Mouse (Mus musculus): ENCODE data around the gene Slc41a3. TPM values are rescaled to one million over a fixed set of nuclear protein-coding genes. Genes with fewer than 3 reads are reported as not detected.

Slc41a3 gene
- polyA plus RNA-seq, 1 experiment = 16.6 TPM

DNA sequence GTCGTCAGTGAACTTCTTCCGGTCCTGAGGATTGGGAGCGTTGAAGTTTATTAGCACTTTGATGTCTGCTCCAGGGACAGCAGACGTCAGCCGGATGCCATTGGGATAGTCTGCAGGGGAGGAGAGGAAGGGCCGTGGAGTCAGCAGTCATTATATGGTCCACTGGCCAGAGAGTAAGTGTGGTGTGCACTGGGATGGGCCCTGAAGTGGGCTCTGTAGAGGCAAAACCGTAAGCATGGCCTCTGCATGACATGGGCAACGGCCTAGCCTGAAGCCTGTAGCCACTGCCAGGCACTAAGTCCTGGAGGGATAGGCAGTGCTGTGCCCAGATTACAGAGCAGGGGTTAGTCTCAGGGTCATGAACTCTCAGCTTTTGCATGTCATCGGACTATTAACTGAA is 64.2 kb downstream of the Slc41a3 start:
- Histone ChIP-seq H3K27me3 (ENCODE audit: control insufficient read depth) (no peaks in the 10 kb centered on the region), H3K9me3 (ENCODE audit: control insufficient read depth, low read length) (no peaks in the 10 kb centered on the region), H3K4me3 (replicated peaks) (no peak overlapping the region), H3K36me3 (ENCODE audit: control insufficient read depth) (peaks cover 99% of the 10 kb centered on the region), H3K4me1 (ENCODE audit: control insufficient read depth) (peaks cover 4% of the 10 kb centered on the region)
- TF ChIP-seq TAL1 (IDR thresholded peaks at IDR 0.05; ENCODE audit: low read length) (no peak), GATA1 (IDR thresholded peaks at IDR 0.05; ENCODE audit: low read length) (no peak)

DNA sequence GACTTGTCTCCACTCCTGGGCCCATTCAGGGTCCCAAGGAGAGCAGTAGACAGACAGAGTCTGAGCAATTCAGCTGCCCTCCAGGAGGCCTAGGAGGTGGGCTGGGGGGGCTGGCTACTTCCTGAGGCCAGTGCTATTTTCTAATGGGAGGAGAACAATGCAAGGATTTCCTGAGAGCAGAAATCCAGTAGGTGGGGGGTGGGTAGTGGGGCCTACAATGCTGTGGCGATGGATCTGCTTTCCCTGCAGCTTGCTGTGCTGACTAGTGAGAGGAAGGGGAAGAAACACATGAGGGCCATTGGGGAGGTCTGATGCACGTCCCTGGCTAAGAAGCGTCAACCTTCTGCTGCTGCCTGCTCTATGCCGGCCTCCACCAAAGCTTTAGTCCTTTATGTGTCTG is 74.2 kb downstream of the Slc41a3 start:
- Histone ChIP-seq H3K4me3 (replicated peaks) (no peak overlapping the region), H3K36me3 (ENCODE audit: control insufficient read depth) (peaks cover 83% of the 10 kb centered on the region), H3K9me3 (ENCODE audit: control insufficient read depth, low read length) (no peaks in the 10 kb centered on the region), H3K27me3 (ENCODE audit: control insufficient read depth) (no peaks in the 10 kb centered on the region), H3K4me1 (ENCODE audit: control insufficient read depth) (peaks cover 4% of the 10 kb centered on the region)
- TF ChIP-seq TAL1 (IDR thresholded peaks at IDR 0.05; ENCODE audit: low read length) = no peak
- no peak for TF ChIP-seq GATA1 (IDR thresholded peaks at IDR 0.05; ENCODE audit: low read length)

- TF ChIP-seq GATA1 (IDR thresholded peaks at IDR 0.05; ENCODE audit: low read length) = no peak
- no peak for TF ChIP-seq TAL1 (IDR thresholded peaks at IDR 0.05; ENCODE audit: low read length)
- H3K36me3 ChIP-seq (ENCODE audit: control insufficient read depth) = peaks cover 83% of the 10 kb centered on the region
- H3K27me3 ChIP-seq (ENCODE audit: control insufficient read depth) = no peaks in the 10 kb centered on the region
- H3K4me3 ChIP-seq (replicated peaks) = no peak overlapping the region
- no peaks in the 10 kb centered on the region for H3K9me3 ChIP-seq (ENCODE audit: control insufficient read depth, low read length)
- peaks cover 4% of the 10 kb centered on the region for H3K4me1 ChIP-seq (ENCODE audit: control insufficient read depth)
Measured at GRCm38 (mm10) chr6:90680401-90680800, 75.9 kb downstream of the Slc41a3 start.

DNA sequence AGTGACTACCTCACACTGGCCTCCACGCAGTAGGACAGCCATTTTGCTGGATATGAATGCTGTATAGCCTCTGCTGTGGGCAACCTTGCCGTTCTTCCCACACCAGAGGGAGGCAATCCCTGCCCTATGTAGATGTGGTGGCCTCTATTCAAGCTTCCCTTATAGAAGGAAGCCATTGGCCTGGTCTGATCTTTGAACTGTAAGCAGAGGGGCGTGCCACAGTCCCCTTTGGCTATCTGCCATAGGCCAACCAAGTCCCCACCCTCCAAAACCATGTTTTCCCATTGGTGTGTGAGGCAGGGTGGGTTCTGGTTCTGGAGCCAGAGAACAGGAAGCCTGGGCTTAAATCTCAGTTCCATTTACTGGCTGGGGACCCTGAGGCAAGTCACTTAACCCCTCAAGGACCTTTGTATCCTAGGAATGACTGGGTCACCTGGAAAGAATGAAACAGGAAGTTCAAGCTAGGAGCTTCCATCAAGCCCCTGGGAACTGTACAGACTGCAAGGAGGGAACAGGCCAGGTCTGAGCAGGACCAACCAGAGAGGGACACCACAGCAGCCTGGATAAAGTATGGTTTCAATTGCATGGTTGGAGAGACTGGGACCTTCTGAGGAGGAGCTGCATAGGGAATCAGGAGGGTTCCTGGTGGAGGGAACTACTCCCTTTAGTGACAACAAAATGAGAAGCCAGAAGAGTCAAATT is 79.5 kb downstream of the Slc41a3 start:
- Histone ChIP-seq H3K4me1 (ENCODE audit: control insufficient read depth) (peaks cover 4% of the 10 kb centered on the region), H3K9me3 (ENCODE audit: control insufficient read depth, low read length) (no peaks in the 10 kb centered on the region), H3K36me3 (ENCODE audit: control insufficient read depth) (peaks cover 82% of the 10 kb centered on the region), H3K27me3 (ENCODE audit: control insufficient read depth) (no peaks in the 10 kb centered on the region), H3K4me3 (replicated peaks) (no peak overlapping the region)
- no peak for TF ChIP-seq GATA1 (IDR thresholded peaks at IDR 0.05; ENCODE audit: low read length)
- TF ChIP-seq TAL1 (IDR thresholded peaks at IDR 0.05; ENCODE audit: low read length) = no peak

DNA sequence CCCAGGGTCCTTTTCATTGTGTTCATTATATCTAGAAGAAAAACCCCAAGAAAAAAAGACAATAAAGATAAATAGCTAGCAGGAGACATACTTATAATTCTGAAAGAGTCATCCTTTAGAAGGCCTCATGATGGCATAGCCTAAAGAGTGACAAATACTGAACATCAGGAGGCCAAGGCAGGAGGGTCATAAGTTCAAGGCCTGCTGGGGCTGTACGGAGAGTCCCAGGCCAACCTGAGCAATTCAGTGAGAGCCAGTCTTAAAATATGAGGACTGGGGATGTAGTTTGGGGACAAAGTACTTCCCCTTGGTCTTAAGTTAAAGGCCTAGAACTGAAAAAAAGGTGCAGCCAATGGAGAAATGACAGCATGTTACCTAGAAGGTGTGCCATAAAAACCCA is 82.3 kb downstream of the Slc41a3 start:
- TF ChIP-seq GATA1 (IDR thresholded peaks at IDR 0.05; ENCODE audit: low read length) (no peak), TAL1 (IDR thresholded peaks at IDR 0.05; ENCODE audit: low read length) (no peak)
- Histone ChIP-seq H3K4me3 (replicated peaks) (no peak overlapping the region), H3K9me3 (ENCODE audit: control insufficient read depth, low read length) (no peaks in the 10 kb centered on the region), H3K27me3 (ENCODE audit: control insufficient read depth) (no peaks in the 10 kb centered on the region), H3K4me1 (ENCODE audit: control insufficient read depth) (no peaks in the 10 kb centered on the region), H3K36me3 (ENCODE audit: control insufficient read depth) (peaks cover 88% of the 10 kb centered on the region)

GRCm38 (mm10) chr6:90688003-90688402 is 83.5 kb downstream of the Slc41a3 start:
- H3K4me3 ChIP-seq (replicated peaks) = no peak overlapping the region
- TF ChIP-seq GATA1 (IDR thresholded peaks at IDR 0.05; ENCODE audit: low read length) (no peak), TAL1 (IDR thresholded peaks at IDR 0.05; ENCODE audit: low read length) (no peak)
- peaks cover 93% of the 10 kb centered on the region for H3K36me3 ChIP-seq (ENCODE audit: control insufficient read depth)
- H3K27me3 ChIP-seq (ENCODE audit: control insufficient read depth) = no peaks in the 10 kb centered on the region
- H3K4me1 ChIP-seq (ENCODE audit: control insufficient read depth) = no peaks in the 10 kb centered on the region
- no peaks in the 10 kb centered on the region for H3K9me3 ChIP-seq (ENCODE audit: control insufficient read depth, low read length)

GRCm38 (mm10) chr6:90688742-90689141 is 84.2 kb downstream of the Slc41a3 start:
- Histone ChIP-seq H3K27me3 (ENCODE audit: control insufficient read depth) (no peaks in the 10 kb centered on the region), H3K9me3 (ENCODE audit: control insufficient read depth, low read length) (no peaks in the 10 kb centered on the region), H3K36me3 (ENCODE audit: control insufficient read depth) (peaks cover 93% of the 10 kb centered on the region), H3K4me3 (replicated peaks) (no peak overlapping the region), H3K4me1 (ENCODE audit: control insufficient read depth) (no peaks in the 10 kb centered on the region)
- TF ChIP-seq GATA1 (IDR thresholded peaks at IDR 0.05; ENCODE audit: low read length) = no peak
- TF ChIP-seq TAL1 (IDR thresholded peaks at IDR 0.05; ENCODE audit: low read length) = no peak

DNA sequence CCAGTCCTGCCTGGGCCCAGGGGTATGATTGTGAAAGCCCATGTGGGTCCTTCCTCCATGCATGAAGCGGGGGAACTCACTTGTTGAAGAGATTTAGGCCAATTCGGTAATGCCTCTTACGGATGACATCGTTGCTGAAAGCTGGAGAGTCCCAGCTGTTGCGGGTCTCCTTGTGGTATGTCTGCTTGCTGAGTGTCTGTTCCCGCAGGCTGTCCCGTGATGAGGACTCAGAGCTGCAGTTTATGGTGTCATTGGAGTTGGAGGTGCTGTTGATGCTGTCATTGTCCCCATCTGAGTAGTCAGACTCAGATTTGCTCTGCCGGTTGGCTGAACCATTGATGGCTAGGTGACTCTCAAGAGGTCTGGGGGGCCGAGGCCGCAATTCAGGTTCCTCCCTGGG is 85.0 kb downstream of the Slc41a3 start:
- Histone ChIP-seq H3K4me1 (ENCODE audit: control insufficient read depth) (no peaks in the 10 kb centered on the region), H3K4me3 (replicated peaks) (no peak overlapping the region), H3K36me3 (ENCODE audit: control insufficient read depth) (peaks cover 95% of the 10 kb centered on the region), H3K9me3 (ENCODE audit: control insufficient read depth, low read length) (no peaks in the 10 kb centered on the region), H3K27me3 (ENCODE audit: control insufficient read depth) (no peaks in the 10 kb centered on the region)
- no peak for TF ChIP-seq GATA1 (IDR thresholded peaks at IDR 0.05; ENCODE audit: low read length)

DNA sequence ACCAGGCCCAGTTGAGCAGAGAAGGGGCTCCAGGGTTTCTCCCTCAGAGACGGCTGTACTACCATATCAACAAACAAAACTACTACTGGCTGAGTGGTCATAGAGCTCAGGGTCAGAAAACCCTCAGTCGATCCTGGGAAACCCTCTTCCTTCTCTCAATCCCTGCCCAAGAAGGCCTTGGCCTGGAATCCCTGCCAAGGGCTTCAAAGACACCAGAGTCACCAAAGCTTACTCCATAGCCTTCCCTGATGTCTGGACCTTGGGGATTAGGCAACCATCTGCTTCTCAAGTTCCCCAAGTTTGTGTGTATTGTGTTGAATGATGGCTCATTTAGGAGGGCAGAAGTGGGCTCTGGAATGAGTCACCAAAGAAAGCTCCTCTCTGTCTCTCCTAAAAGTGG is 87.4 kb downstream of the Slc41a3 start:
- no peak overlapping the region for H3K4me3 ChIP-seq (replicated peaks)
- peaks cover 85% of the 10 kb centered on the region for H3K36me3 ChIP-seq (ENCODE audit: control insufficient read depth)
- H3K9me3 ChIP-seq (ENCODE audit: control insufficient read depth, low read length) = no peaks in the 10 kb centered on the region
- H3K27me3 ChIP-seq (ENCODE audit: control insufficient read depth) = no peaks in the 10 kb centered on the region
- TF ChIP-seq GATA1 (IDR thresholded peaks at IDR 0.05; ENCODE audit: low read length) (no peak), TAL1 (IDR thresholded peaks at IDR 0.05; ENCODE audit: low read length) (no peak)
- peaks cover 5% of the 10 kb centered on the region for H3K4me1 ChIP-seq (ENCODE audit: control insufficient read depth)

DNA sequence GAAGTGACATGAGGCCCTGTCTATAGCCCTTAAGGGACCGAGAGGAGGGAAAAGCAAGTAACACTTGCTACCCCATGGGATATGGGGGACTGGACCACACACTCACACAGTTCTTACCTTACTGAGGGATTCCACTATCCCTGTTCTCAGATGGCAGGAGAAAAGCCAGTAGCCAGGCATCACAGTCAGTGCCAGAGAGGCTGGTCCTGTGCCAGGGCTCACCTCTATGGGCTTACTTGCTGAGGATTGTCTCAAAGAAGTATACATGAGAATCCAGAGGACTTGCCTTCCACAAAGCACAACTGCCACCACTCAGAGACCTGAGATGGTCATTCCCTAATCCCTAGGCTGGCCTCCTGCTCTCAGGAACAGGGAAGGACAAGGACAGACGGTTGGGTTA is 87.9 kb downstream of the Slc41a3 start:
- no peaks in the 10 kb centered on the region for H3K9me3 ChIP-seq (ENCODE audit: control insufficient read depth, low read length)
- no peak overlapping the region for H3K4me3 ChIP-seq (replicated peaks)
- H3K36me3 ChIP-seq (ENCODE audit: control insufficient read depth) = peaks cover 82% of the 10 kb centered on the region
- no peak for TF ChIP-seq GATA1 (IDR thresholded peaks at IDR 0.05; ENCODE audit: low read length)
- TF ChIP-seq TAL1 (IDR thresholded peaks at IDR 0.05; ENCODE audit: low read length) = no peak
- H3K27me3 ChIP-seq (ENCODE audit: control insufficient read depth) = no peaks in the 10 kb centered on the region
- H3K4me1 ChIP-seq (ENCODE audit: control insufficient read depth) = peaks cover 5% of the 10 kb centered on the region

Measured in erythroblast, embryonic 14.5 days (primary cell).